Mouse (Mus musculus): ENCODE results near the gene Gm10837. TPM values are rescaled to one million over a fixed set of nuclear protein-coding genes. Genes with fewer than 3 reads are reported as not detected.

Gene Gm10837
- total RNA-seq (2023; ENCODE audit: inconsistent age): not detected in 4 replicates

GRCm38 (mm10) chr14:122490441-122491328, at the start of gene Gm10837:
Gene Gm10837 (plus strand): TSS chr14:122490586.

GRCm38 (mm10) chr14:122450496-122451382, 39.6 kb upstream of the Gm10837 start, which contains the start of gene Gm5089:
Gene Gm5089 (minus strand): TSS chr14:122451115.

GRCm38 (mm10) chr14:122464763-122465741, 25.3 kb upstream of the Gm10837 start, which contains the start of gene Zic5:
Gene Zic5 (minus strand): TSS chr14:122465677.

GRCm38 (mm10) chr14:122474891-122475556, 15.4 kb upstream of the Gm10837 start, which contains the start of gene Zic2:
Gene Zic2 (plus strand): TSS chr14:122475435.

GRCm38 (mm10) chr14:122534017-122534924, 43.9 kb downstream of the Gm10837 start, which contains the start of gene Pcca:
Gene Pcca (plus strand): TSS chr14:122534324.

Other genes with a start within 250 kb of the Gm10837 start
- gene Gm5089, start 39.5 kb upstream of the Gm10837 start, total RNA-seq (2023; ENCODE audit: inconsistent age): not detected in 4 replicates
- gene Zic5, start 24.9 kb upstream of the Gm10837 start, total RNA-seq (2023; ENCODE audit: inconsistent age): 0.15 to 1.1 TPM (median 0.83 TPM) in 3 of 4 replicates, not detected in the other
- not detected in 4 replicates for gene Zic2, start 15.2 kb upstream of the Gm10837 start, total RNA-seq (2023; ENCODE audit: inconsistent age)
- gene Pcca, start 43.7 kb downstream of the Gm10837 start, total RNA-seq (2023; ENCODE audit: inconsistent age): 17.5 to 30.9 TPM (median 26.1 TPM) in 4 replicates